Comparison of ENCODE assay signal across 8 mouse cellular contexts in the genomic region with DNA sequence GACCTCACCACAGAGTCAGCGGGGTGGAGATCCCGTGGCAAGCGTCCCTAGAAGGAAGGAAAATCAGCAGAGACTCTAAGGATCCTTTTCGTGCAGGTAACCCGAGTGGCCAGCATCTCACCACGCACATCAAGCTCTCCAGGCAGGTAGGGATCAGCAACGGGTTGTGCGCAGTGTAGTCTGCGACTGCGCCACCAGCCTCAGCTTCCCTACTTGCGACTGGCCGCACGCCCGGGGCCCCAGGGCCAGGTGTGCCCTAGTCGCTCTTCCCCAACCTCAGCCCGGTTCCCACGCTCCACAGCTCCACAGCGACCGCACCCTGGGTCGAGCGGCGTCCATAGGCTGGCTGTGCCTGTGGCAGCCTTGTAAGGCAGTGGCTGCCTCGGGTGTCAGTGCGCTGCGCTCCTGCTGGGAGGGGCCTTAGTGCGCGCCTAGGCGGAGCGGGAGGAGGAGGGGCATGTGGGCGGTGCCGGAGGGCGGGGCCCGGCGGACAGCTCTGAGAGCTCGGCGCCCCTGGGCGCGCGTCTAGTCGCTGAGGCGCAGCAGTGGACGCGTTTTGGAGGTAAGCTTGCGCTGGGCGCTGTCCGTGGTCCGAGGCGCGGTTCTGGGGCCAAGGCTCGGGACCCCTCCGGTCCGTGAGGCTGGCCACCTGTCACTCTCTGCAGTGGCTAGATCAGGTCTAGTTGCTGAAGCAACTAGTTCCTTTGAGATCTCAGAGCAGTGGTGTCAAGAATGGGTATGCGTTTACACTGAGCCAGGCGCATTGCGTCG. TPM values are rescaled to one million over a fixed set of nuclear protein-coding genes. Genes with fewer than 3 reads are reported as not detected.
DNase-seq lines count a peak whose midpoint lies in the region; ATAC-seq lines count a peak whose summit lies in the region.

A gene (plus strand): TSS at position 460 of the 771 bp plus-strand sequence.

- H3K27ac ChIP-seq in hindbrain, embryonic 14.5 days, result peak within 1 kb of the TSS; percentile 77

- no peaks in the 10 kb centered on the region for H3K36me3 ChIP-seq in hindbrain, embryonic 14.5 days (replicated peaks; ENCODE audit: control insufficient read depth, insufficient read depth)

- DNase-seq in T-cell, adult 2 months (ENCODE audit: low spot score), result peak; percentile 88
- DNase-seq in cerebellum, postnatal 36 days, result peak; percentile 89 to 94
- peak; percentile 94 to 96 for DNase-seq in frontal cortex, postnatal 36 days (ENCODE audit: low spot score in 2 of 2)
- DNase-seq in hindbrain, embryonic 14.5 days (ENCODE audit: low spot score), result peak; percentile 83
- peak; percentile 82 to 94 for DNase-seq in layer of hippocampus, postnatal 25 days (ENCODE audit: extremely low spot score in 1 of 2, low spot score in 1 of 2)
- DNase-seq in lung, postnatal 14 days, result peak; percentile 96
- DNase-seq in ovary, postnatal 36 days (ENCODE audit: low spot score), result peak; percentile 94
- DNase-seq in thymus, postnatal 14 days, result peak; percentile 95

- H3K27me3 ChIP-seq in hindbrain, embryonic 14.5 days (ENCODE audit: control insufficient read depth, insufficient read depth, low read length), result peaks cover 4% of the 10 kb centered on the region; the same call in 1 of the 2 replicates

- ATAC-seq in hindbrain, embryonic 14.5 days (ENCODE audit: low FRiP score), result peak; percentile 92

- WGBS in hindbrain, embryonic 14.5 days, result under 1% methylated on average over 49 of the region's 56 CpGs

- H3K4me2 ChIP-seq in hindbrain, embryonic 14.5 days (replicated peaks), result peak within 1 kb of the TSS; percentile 80

- peak within 1 kb of the TSS; percentile 55 for H3K4me3 ChIP-seq in hindbrain, embryonic 14.5 days (replicated peaks; ENCODE audit: low read length)

- H3K4me1 ChIP-seq in hindbrain, embryonic 14.5 days (replicated peaks; ENCODE audit: control insufficient read depth, insufficient read depth, low read length), result peaks cover 11% of the 10 kb centered on the region

- H3K9me3 ChIP-seq in hindbrain, embryonic 14.5 days (ENCODE audit: control insufficient read depth, low read length), result no peaks in the 10 kb centered on the region

- H3K9ac ChIP-seq in hindbrain, embryonic 14.5 days, result peak within 1 kb of the TSS; percentile 59

RNA-seq across cellular contexts. Expression of the gene that starts here (rescaled TPM):
- 13.4 and 15.7 TPM in 2 replicates for polyA plus RNA-seq in hindbrain, embryonic 14.5 days (2014; fragmentation: Nextera tagmentation; extraction: Ambion mirVana)
- total RNA-seq in layer of hippocampus, postnatal 25 days (2021), result 100 to 1,000 TPM; 297 to 312 TPM

Comparison
In these comparisons a context has a peak if more than half of its experiments do, and no peak if none do; other contexts are left out.
1. Peak in every context shown above with its lines: DNase-seq, ATAC-seq, H3K4me3 ChIP-seq and H3K27ac ChIP-seq.